Mouse (Mus musculus) heart, embryonic 16.5 days (tissue): ENCODE measurements around the gene Camk2b. TPM values are rescaled to one million over a fixed set of nuclear protein-coding genes. Genes with fewer than 3 reads are reported as not detected.

Experiments
- ATAC-seq: fragments of 200-750 bp; cut with Nextera tagmentation; replicated peaks from 2 replicates; pipeline ENCODE4 v1.8.0; 2017; ENCODE audit warnings: moderate number of reproducible peaks; ENCODE audit not compliant: insufficient read depth, low FRiP score; ENCODE audit errors: extremely low read depth
- H3K27ac ChIP-seq: fragments of 300-500 bp; sonication (generic); 2 replicates; pipeline ENCODE4 v1.5.1; 2014; ENCODE audit warnings: mild to moderate bottlenecking, low read length, control low read depth, moderate library complexity
- H3K27me3 ChIP-seq: fragments of 300-500 bp; sonication (generic); 2 replicates; pipeline ENCODE4 v1.6.1; 2014; ENCODE audit warnings: low read length, mixed read lengths; ENCODE audit not compliant: control insufficient read depth, insufficient read depth
- H3K36me3 ChIP-seq: fragments of 300-500 bp; sonication (generic); 2 replicates; pipeline ENCODE4 v1.6.1; 2014; ENCODE audit not compliant: control insufficient read depth, insufficient read depth
- H3K4me1 ChIP-seq: fragments of 300-500 bp; sonication (generic); 2 replicates; pipeline ENCODE4 v1.6.1; 2014; ENCODE audit warnings: low read length, mixed read lengths; ENCODE audit not compliant: control insufficient read depth, insufficient read depth
- H3K4me2 ChIP-seq: fragments of 300-500 bp; sonication (generic); 2 replicates; pipeline ENCODE4 v1.6.1; 2014; ENCODE audit warnings: low read depth, mild to moderate bottlenecking, control low read depth, low read length
- H3K4me3 ChIP-seq: fragments of 300-500 bp; sonication (generic); 2 replicates; pipeline ENCODE4 v1.5.1; 2014; ENCODE audit warnings: mild to moderate bottlenecking, control low read depth, low read length
- H3K9ac ChIP-seq: fragments of 300-500 bp; sonication (generic); 2 replicates; pipeline ENCODE4 v1.6.1; 2014; ENCODE audit warnings: low read length, control low read depth
- H3K9me3 ChIP-seq: fragments of 300-500 bp; sonication (generic); replicated peaks from 2 replicates; pipeline ENCODE4 v1.6.1; 2016; ENCODE audit warnings: low read length; ENCODE audit not compliant: control insufficient read depth
- WGBS: fragments of 180-500 bp; shearing (Covaris S2); extraction: QIAGEN DNeasy Blood & Tissue Kit; methylation state at CpG from one replicate; pipeline ENCODE4 v1.1.7; 2014; 5-methylcytosine and 5-hydroxymethylcytosine counted together
- polyA plus RNA-seq: library from polyadenylated mRNA; unstranded; fragments of >200 nt; fragmentation: Nextera tagmentation; extraction: Ambion mirVana; gene quantifications from 2 replicates; pipeline ENCODE4 v1.2.1, GENCODE M21; 2015

The Camk2b gene
- polyA plus RNA-seq, 1 experiment from 2014 or later = 2.7 TPM

- Histone ChIP-seq H3K4me2 (no peak overlapping the region), H3K9me3 (no peaks in the 10 kb centered on the region), H3K4me3 (no peak overlapping the region), H3K4me1 (no peaks in the 10 kb centered on the region), H3K27me3 (no peaks in the 10 kb centered on the region), H3K27ac (no peak overlapping the region), H3K9ac (no peak overlapping the region), H3K36me3 (0 out of 2 replicates have a peak, but pooled peaks cover under 1% of the 10 kb centered on the region)
- WGBS = 69% methylated on average over 6 of the region's 6 CpGs
- ATAC-seq = no peak
Observed at GRCm38 (mm10) chr11:5974053-5974452, 92.1 kb downstream of the Camk2b start.

- H3K4me2 ChIP-seq = no peak overlapping the region
- H3K27ac ChIP-seq = no peak overlapping the region
- H3K27me3 ChIP-seq = no peaks in the 10 kb centered on the region
- no peak for ATAC-seq
- peaks cover 8% of the 10 kb centered on the region; the same call in 1 of the 2 replicates for H3K36me3 ChIP-seq
- no peak overlapping the region for H3K9ac ChIP-seq
- H3K4me1 ChIP-seq = no peaks in the 10 kb centered on the region
- no peak overlapping the region for H3K4me3 ChIP-seq
- 44% methylated on average over 7 of the region's 7 CpGs for WGBS
- H3K9me3 ChIP-seq = no peaks in the 10 kb centered on the region
Observed at GRCm38 (mm10) chr11:5973151-5973550, 93.0 kb downstream of the Camk2b start.

GRCm38 (mm10) chr11:5971202-5971601, 95.0 kb downstream of the Camk2b start:
- no peaks in the 10 kb centered on the region for H3K27me3 ChIP-seq
- peaks cover 8% of the 10 kb centered on the region; the same call in 1 of the 2 replicates for H3K36me3 ChIP-seq
- WGBS = 66% methylated on average over 7 of the region's 7 CpGs
- H3K27ac ChIP-seq = no peak overlapping the region
- H3K9me3 ChIP-seq = no peaks in the 10 kb centered on the region
- H3K9ac ChIP-seq = no peak overlapping the region
- H3K4me2 ChIP-seq = no peak overlapping the region
- H3K4me3 ChIP-seq = no peak overlapping the region
- H3K4me1 ChIP-seq = no peaks in the 10 kb centered on the region
- ATAC-seq = no peak

- H3K27ac ChIP-seq = no peak overlapping the region
- H3K4me3 ChIP-seq = no peak overlapping the region
- 64% methylated on average over 6 of the region's 6 CpGs for WGBS
- no peak overlapping the region for H3K9ac ChIP-seq
- no peak for ATAC-seq
- H3K27me3 ChIP-seq = no peaks in the 10 kb centered on the region
- H3K4me1 ChIP-seq = no peaks in the 10 kb centered on the region
- H3K36me3 ChIP-seq = peaks cover 27% of the 10 kb centered on the region
- H3K9me3 ChIP-seq = no peaks in the 10 kb centered on the region
- no peak overlapping the region for H3K4me2 ChIP-seq
Observed at GRCm38 (mm10) chr11:5968223-5968622, 97.9 kb downstream of the Camk2b start.

- no peak for ATAC-seq
- WGBS = 87% methylated on average over 3 of the region's 3 CpGs
- Histone ChIP-seq H3K9ac (no peak overlapping the region), H3K4me1 (no peaks in the 10 kb centered on the region), H3K4me2 (no peak overlapping the region), H3K27ac (no peak overlapping the region), H3K27me3 (no peaks in the 10 kb centered on the region), H3K9me3 (no peaks in the 10 kb centered on the region), H3K36me3 (peaks cover 41% of the 10 kb centered on the region), H3K4me3 (no peak overlapping the region)
Observed at GRCm38 (mm10) chr11:5966751-5967150, 99.4 kb downstream of the Camk2b start.

- 70% methylated on average over 11 of the region's 11 CpGs for WGBS
- H3K36me3 ChIP-seq = peaks cover 46% of the 10 kb centered on the region
Observed at GRCm38 (mm10) chr11:5965865-5966264, 100.3 kb downstream of the Camk2b start.

GRCm38 (mm10) chr11:5960051-5960450, 106.1 kb downstream of the Camk2b start:
- no peak overlapping the region for H3K4me3 ChIP-seq
- no peak overlapping the region for H3K9ac ChIP-seq
- peaks cover 12% of the 10 kb centered on the region for H3K4me1 ChIP-seq
- ATAC-seq = no peak
- no peaks in the 10 kb centered on the region for H3K27me3 ChIP-seq
- no peaks in the 10 kb centered on the region for H3K9me3 ChIP-seq
- H3K36me3 ChIP-seq = peaks cover 39% of the 10 kb centered on the region
- H3K27ac ChIP-seq = no peak overlapping the region
- no peak overlapping the region for H3K4me2 ChIP-seq
- 66% methylated on average over 2 of the region's 2 CpGs for WGBS

More at GRCm38 (mm10) chr11:5965865-5966264, 100.3 kb downstream of the Camk2b start:
- Histone ChIP-seq H3K9ac (no peak overlapping the region), H3K27me3 (no peaks in the 10 kb centered on the region), H3K4me2 (no peak overlapping the region), H3K4me1 (no peaks in the 10 kb centered on the region), H3K9me3 (no peaks in the 10 kb centered on the region), H3K27ac (no peak overlapping the region), H3K4me3 (no peak overlapping the region)
- no peak for ATAC-seq

- Histone ChIP-seq H3K27ac (peak within 1 kb of the TSS; percentile 97), H3K9me3 (no peaks in the 10 kb centered on the region), H3K4me1 (peaks cover 33% of the 10 kb centered on the region), H3K4me3 (peak within 1 kb of the TSS; percentile 87), H3K9ac (peak within 1 kb of the TSS; percentile 87), H3K36me3 (peaks cover 5% of the 10 kb centered on the region), H3K27me3 (no peaks in the 10 kb centered on the region), H3K4me2 (peak within 1 kb of the TSS; percentile 90)
- peak; percentile 92 for ATAC-seq
- WGBS = under 1% methylated on average over 71 of the region's 71 CpGs
Observed at GRCm38 (mm10) chr11:5955546-5956276, 110.5 kb downstream of the Camk2b start, which contains the start of gene Ykt6. TSS of gene Ykt6 (plus strand) at chr11:5955693.

GRCm38 (mm10) chr11:5954965-5955504, 111.1 kb downstream of the Camk2b start:
- peak; percentile 50 for ATAC-seq

More at GRCm38 (mm10) chr11:5954965-5955504, 111.1 kb downstream of the Camk2b start:
- Histone ChIP-seq H3K4me2 (peak overlapping the region; percentile 90), H3K9me3 (no peaks in the 10 kb centered on the region), H3K4me1 (peaks cover 33% of the 10 kb centered on the region), H3K36me3 (no peaks in the 10 kb centered on the region), H3K4me3 (peak overlapping the region; percentile 87), H3K27ac (peak overlapping the region; percentile 97), H3K27me3 (no peaks in the 10 kb centered on the region), H3K9ac (peak overlapping the region; percentile 87)
- WGBS = 4% methylated on average over 7 of the region's 7 CpGs
